Mouse (Mus musculus) monocyte, adult 2 months (primary cell): ENCODE data around the gene Gm37240.
A peak's percentile ranks its signal among the peaks of the same experiment; 100 is the strongest.
"Not testable (repeated sequence)": the region's sequence is repeated elsewhere in the genome, so short reads cannot be mapped to it uniquely, and the experiment has no call there.

Experiments
- DNase-seq, 2 experiments: peaks; one replicate each; pipeline ENCODE4 v3.0.0; 2022; ENCODE audit warnings: low spot score in 2 of 2, low read depth in 1 of 2

Gm37240 gene

DNA sequence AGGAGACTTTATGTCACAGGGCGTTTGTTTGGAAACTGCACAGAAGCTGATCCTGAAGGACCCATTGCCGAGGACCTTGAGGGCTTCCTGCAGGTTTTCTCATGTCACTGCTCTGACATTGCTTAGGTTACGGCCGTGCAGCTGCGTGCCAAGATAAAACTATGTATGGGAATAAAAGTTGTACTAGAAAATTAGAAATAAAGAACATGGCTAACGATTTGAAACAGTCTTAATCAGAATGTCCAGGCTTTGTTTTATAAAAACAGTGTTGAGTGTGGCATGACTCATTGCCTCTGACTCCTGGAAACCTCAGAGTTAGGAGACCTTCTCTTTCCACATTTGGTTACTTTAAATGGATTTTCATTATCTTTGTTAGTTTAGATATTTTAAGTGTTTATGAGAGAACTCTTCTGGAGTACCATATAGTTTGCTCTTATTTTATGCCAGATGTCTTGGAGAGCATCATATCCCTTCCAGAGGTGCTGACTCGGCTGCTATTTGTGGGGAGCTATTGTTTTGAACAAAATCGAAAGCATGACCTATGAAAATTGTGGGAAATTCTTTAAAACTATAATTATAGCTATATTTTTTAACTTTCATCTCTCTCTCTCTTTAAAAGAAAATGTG is 960.0 kb downstream of the Gm37240 start:
- no peak for DNase-seq

DNA sequence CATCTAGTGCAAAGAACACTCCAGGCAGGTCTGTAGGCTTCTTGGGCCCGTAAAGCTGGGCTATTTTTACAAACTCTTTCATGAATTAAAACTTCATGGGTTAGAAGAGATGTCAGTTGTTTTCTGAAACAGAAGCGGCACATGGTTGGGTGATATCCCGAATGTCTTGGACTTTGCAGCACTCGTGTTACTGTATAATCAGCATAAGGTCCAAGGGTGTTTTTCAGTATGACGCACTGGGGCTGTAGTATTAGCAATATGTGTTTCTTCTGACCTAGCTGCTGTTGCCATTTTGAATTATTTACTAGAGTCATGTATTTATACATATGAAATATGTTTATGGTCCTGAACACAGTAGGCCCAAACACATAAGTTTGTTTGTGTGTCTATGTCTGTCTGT is 961.2 kb downstream of the Gm37240 start:
- no peak for DNase-seq

DNA sequence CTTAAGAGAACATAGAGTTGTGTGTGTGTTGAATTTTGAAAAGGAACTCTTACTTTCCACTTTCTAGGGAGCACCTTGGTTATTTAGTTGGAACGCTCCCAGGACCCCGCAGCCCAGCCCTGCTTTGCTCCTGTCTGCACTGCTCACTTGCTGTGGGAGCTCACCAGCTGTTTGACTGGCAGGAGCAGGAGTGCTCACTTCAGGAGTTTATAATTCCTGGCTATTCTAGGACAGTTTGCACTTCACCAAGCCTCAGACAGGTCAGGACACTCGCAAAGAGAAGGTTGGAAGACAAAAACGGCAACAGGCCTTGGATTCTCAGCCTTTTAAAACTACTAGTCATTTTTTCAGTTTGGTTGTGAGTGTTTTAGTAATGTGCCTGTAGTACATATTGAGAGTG is 962.1 kb downstream of the Gm37240 start:
- no peak for DNase-seq

DNA sequence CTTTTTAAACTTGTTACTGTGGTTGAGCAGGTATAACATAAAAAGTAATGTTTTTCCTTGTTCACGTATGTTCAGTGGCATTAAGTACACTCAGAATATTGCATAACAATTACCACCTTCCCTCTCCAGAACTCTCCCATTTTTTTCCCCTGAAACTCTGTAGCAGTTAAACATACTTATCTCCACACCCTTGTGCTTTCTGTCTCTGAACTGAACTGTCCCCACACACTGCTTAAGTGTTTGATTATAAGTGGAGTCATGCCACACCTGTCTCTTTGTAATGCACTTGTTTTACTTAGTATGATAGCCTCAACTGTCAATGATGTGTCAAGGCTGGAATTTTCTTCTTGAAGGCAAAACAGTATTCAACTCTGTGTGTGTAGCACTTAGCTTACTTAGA is 963.6 kb downstream of the Gm37240 start:
- DNase-seq: no peak

DNA sequence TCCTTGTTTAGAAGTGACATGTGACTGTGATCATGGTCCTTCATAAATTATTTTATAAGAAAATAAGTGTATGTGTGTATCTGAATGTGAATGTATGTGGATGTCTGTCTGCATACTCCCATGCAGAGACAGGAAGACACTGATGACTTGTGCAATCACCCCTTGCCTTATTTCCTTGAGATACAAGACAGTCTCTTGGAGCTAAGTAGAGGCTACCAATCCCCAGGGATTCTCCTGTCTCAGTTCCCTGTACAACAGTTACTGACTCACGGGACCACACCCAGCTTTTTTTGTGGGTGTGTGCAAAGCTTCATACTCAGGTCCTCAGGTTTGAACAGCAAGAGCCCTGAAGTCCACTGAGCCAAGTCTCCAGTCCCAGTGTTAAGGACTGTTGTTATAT is 964.1 kb downstream of the Gm37240 start:
- no peak for DNase-seq

DNA sequence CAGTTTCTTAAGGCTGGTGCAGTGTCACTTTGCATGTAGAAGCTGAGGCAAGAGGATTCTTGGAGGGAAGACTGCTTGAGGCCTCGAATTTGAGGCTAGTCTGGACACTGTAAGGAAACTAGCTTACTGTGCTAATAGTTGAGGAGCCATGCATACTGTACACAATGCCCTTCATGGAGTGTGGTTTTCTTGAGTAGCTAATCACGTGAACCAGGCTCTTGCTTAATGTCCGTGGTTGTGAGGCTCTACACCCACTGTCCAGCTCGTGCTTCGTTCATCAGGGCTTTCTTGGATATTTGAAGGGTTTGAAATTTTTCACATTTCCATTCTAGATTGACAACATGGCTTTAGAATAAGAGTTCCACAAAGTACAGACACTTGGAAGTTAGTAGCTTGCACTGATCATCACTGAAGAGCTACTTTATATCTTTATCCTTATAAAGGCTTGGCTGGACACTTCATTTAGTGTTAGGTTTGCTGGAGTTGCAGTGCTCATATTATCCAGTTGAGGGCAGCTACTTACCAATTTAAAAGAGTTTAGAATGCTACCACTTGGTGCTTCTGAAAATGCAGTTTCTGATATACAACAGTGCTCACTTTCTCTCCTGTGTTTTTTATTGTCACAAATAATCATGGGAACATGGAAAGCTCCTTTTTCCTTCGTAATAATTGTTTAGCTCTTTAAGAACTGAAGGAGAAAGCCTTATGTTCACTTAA is 965.5 kb downstream of the Gm37240 start:
- no peak for DNase-seq

DNA sequence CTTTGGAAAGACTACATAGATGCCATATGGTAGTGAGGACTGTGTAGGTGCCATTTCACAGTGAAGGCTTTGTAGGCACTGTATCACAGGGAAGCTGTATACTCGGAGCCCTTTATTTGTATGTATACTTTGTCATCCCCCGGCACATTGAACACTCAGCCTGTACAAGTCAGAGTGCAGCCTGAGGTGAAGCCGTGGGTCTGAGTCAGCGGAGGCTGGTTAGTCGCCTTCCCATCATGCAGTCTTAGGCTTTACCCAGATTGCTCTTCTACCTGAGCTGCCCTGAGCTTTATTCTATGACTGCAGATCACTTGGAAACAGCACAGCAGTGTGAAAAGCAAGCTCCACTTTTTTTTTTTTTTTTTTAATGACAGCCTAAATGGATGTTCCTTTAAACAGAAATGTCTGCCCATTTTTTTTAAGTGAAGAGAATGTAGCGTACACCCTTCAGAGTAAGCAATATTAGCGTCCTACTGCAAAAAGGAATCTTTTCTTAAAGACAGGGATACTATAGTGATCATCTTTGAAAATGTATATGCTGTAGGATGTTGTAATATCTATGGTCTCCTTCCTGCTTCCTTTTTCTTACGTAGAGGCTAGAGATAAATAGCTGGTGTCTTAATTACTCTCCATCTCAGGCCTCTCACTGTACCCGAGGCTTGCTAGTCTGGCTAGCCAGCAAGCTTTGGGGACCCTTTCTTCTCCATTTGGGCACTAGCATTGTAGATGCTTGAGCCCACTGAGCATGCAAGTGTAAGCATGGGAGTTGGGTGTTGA is 969.2 kb downstream of the Gm37240 start:
- no peak for DNase-seq

DNA sequence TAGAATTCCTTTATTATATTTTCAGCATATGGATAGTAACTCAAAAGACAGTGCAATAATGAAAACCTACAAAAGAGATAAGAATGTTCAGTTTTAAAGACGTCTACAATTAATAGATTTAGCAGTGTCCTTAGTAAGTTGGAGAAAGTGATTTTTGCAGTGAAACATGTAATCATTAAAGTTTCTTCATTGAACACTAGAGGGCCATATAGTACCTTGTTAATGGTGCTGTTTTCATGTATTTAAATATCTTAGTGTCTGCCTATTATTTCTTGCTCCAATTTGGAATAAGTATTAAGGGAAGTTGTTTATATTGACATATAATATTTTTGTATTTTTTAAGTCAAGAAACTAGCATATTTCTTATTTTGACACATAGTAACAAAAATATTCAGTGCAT is 973.0 kb downstream of the Gm37240 start:
- DNase-seq: no peak

DNA sequence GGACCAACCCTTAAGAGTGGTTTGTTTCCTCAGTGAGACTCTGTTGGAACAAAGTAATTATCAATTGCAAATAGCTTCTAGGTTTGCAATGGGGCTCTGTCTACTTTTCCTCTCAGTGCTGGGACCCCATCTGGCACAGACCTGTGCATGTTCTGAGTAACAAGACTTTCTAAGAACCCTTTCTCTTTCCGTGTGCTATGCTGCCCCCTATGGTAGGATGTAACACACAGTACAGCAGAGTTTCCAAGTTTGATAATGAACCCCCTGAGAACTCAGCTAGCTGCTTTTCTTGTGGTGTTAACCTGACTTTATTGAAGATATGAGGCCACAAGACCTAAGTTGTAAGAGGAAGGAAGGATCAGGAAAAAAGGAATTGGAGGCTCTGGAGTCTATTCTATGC is 980.8 kb downstream of the Gm37240 start:
- no peak for DNase-seq

DNA sequence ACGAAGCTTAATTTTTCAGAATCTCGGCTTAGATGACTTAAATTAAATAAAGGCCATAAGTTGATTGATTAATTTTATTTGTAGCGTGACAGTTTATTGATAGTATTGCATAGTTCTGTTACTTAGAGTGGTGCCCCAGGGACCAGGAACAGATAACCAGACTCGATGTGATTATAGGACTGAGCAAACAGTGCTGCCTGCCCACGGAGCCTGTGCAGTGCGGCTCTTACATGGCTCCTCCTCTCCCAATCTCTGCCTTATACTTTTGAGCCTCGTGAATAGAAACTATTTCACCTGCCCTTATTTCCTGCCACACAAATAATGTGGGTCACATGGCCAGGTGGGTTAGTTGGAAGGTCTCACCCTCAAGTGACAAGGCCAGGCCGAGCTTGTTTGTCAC is 989.4 kb downstream of the Gm37240 start:
- no peak for DNase-seq

DNA sequence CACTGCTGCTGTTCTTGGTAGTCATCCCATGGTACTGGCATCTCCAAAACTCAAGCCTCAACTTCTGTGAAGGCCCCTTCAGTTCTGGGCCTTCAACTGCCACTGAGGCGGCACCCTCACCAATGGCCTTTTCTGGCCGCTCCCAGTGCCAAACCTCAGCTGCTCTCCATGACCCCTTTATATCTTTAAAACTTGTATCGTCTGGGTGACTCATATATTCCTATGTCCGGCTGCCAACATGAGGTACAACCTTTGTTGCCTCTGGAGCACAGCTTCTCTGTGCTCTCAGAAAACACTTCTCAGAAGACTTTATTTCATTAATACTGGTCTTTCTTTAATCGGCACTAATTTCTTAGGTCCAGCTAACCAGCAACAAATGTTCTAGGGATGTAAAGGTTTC is 996.3 kb downstream of the Gm37240 start:
- no peak for DNase-seq

DNA sequence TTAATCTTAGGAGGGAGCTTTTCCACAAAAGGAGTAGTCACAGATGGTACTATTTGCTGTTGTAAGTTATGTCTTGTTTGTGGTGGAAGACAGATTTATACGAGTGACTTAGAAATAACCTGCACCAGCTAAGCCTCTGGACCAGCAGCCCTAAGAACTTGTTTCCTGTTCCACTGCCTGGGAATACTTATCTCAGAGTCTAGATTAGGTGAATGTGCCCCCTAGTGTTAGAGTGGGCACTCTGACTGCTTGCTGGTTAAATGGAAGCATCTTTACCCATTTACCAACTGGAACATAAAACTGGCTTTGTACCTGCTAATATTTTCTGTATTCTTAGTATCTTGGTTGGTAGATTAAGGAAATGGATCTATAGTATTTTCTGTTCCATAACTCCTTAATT is 997.7 kb downstream of the Gm37240 start:
- DNase-seq: no peak

DNA sequence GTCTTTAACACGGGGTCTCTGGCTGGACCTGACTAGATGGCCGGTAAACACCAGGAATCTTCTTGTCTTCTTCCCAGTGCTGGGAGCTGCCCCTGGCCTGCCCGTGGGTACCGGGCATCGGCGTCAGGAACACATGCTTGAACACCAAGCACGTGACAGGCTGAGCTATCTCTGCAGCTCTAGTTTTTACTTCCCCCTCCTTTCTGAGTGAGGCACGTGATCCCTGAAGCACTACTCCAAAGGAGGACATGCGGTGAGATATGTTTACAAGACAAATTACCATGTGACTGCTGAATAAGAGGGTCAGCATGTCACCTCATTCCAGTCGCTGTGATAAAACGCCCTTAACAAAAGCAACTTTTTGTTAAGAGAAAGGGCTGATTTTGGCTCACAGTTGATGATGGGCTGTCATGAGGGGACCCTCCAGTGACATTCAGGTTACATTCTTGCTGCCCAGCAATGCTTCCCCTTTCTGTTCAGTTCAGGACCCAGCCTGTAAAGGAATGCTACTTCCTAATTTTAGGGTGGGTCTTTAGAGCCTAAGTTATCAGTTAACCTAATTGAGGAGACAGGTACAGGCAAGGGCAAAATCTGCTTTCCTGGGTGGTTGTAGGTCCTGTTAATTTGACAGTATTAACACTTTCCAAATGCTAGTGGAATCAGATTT is 1003.4 kb downstream of the Gm37240 start:
- peak; percentile 41 to 43 for DNase-seq

DNA sequence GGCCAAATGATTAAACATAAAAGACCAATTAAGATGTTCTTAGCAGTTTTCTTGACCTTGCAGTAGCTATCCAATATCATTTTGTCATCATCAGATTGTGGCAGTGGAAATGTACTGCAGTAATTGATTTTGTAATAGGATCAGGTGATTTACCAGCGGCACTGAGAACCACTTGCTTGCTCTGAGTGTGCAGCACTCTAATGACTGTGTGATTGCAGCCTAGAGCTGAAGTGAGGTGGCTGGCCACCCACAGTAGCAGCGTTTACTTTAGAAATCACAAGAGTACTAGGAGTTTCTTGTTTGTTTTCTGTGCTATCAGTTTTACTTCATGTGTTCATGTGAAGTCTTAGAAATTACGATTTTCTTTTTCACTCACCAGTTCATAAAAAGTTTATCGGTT is 1011.1 kb downstream of the Gm37240 start:
- DNase-seq: no peak

DNA sequence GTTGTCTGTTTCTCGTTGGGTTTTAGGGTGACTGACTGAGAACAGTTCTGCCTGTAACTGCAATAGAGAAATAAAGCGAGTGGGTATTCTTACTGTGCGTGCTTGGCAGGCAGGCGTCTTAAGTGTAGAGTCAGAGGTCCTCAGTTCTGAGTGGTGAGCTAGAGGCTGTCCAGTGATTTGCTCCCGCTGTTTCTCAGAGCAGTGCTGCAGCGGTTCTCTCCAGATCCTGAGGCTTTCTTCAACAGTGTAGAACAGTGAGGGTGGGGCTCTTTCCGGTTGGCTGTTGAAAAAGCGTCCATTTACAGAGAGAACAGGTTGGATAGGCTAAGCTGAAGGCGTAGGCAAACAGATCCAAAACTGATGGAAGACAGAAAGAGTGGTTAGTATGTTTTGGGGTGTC is 1012.0 kb downstream of the Gm37240 start:
- DNase-seq: no peak

DNA sequence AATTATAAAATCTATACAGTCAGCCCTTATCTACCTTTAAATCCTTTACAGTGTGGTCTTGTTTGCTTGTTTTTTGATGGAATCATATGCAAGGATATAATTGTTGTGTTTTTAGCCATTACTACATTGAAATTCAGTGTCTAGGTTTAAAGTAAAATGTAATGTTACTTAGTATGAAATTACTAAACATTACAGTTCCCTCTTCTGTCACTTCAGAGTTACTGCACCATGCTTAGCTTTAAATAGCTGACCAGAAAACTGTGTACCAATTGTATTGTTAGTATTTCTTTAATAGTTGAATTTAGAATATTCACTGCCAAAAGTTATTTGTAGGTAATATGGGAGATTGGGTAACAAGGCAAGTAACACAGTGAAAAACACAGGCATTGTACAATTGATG is 1017.2 kb downstream of the Gm37240 start:
- no peak for DNase-seq

DNA sequence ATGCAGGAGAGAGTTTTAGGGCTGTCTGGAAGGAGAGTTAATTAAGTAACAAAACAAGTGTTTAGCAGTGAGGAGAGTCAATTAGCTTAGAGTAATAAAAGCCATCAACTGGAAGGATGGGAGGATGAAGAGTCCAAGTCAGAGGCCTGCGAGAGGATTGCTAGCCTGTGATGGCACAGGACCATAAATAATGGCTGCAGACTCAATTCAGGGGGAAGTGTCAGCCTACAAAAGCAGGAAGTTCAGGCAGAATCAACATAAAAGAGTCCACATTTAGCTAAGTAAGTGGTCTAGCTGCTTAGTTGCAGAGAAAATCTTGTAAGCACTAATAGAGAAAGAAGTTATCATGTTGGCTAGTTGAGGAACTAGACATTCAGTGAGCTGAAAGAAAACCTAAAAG is 1019.3 kb downstream of the Gm37240 start:
- DNase-seq: no peak

DNA sequence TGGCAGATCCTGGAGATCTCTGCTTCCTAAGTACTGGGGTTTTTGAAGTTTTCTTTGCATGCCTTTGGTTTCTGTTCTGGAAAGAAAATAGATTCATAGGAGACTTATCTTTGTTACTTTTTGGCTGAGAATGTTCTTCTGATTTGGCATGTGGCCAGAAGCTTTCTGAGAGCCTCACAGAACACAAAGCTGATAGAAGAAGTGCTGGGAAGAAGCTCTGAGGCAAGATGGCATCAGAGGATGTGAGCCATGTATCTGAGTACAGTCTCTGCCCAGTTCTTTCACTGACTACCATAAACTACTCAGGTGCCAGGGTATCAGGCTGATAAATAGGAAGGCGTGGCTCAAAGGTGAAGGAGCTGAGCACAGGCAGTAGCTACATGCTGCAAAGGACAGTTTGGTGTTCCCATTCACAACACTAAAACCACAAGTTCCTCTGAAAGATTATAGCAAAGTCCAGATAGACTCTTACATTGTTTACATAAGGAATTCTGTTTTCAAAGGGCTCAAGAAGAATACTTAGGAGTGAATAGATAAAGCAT is 1019.8 kb downstream of the Gm37240 start:
- no peak for DNase-seq

DNA sequence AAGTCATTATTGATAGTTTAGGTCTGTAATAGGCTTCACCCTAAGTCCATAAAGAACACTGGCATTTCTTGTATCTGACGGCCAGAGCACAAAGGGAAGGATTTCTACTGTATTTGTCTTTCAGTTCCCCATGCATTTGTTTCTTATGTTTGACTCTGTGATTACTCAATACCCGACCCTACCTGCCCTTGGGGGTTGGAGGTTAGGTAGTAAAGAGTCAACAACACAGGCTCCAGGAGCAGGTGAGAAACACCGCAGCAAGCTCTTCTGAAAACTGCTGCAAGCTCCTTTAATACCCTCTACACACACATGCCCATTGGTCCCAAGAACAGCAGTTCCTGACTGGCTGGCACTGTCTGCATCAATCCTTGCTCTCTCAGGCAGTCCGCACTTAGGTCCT is 1020.5 kb downstream of the Gm37240 start:
- no peak for DNase-seq

DNA sequence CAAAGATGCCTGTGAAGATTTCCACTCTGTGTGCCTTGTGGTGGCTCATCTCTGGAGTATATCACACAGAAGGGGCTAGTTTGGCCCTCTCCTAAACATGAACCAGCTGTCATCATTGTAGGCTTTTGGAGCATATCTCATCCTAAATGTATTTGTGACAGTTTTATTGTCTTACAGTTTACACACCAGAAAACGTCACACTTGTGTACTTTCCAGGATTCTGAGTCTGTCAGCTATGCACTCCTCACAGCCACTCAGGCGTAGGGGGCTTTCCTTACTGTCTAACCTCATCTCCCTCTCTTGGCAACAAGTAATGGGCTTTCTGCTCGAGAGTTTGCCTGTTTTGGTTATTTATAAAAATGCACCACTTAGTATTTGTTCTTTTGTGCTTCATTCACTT is 1021.6 kb downstream of the Gm37240 start:
- no peak for DNase-seq

DNA sequence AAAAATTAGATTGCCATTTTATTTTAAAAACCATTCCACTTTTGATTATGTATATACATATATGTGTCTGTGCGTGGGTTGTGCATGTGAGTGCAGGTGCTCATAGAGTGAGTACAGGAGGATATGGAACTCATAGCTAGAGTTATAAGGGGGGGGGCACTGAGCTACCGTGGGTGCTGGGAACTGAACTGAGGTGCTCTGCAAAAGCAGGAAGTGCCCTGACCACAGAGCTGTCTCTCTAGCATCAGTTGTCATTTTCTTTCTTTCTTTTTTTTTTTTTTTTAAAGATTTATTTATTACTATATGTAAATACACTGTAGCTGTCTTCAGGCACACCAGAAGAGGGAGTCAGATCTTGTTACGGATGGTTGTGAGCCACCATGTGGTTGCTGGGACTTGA is 1025.5 kb downstream of the Gm37240 start:
- not testable (repeated sequence) for DNase-seq

DNA sequence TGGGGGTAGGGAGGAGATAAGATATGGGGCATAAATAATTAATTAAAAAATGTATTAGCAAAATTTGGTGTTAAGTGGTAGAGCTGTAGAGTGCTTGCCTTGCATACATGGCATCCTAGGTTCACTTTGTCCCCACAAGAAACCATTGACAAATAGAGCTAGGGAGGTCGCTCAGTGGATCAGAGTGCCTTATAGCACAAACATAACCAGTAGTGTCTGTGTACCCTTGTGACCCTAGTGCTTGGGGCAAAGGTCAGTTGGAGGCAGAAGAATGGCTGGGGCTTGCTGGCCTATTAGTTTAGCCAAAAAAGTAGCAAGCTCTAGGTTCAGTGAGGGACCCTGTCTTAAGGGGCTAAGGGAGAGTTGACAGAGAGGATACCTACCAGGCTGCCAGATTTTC is 1026.6 kb downstream of the Gm37240 start:
- DNase-seq: no peak
